Mouse (Mus musculus) midbrain, embryonic 11.5 days (tissue): Measurements from ENCODE around the gene Ndrg3. TPM values are rescaled to one million over a fixed set of nuclear protein-coding genes. Genes with fewer than 3 reads are reported as not detected.

Experiments used
- ATAC-seq: fragments of 200-750 bp; cut with Nextera tagmentation; 2 replicates; pipeline ENCODE4 v1.8.0; 2017; ENCODE audit warnings: moderate TSS enrichment, moderate library complexity; ENCODE audit not compliant: low FRiP score
- DNase-seq: peaks from one replicate; pipeline ENCODE4 v3.0.0; 2015; ENCODE audit warnings: low spot score; ENCODE audit errors: missing footprints
- H3K27ac ChIP-seq: fragments of 300-500 bp; sonication (generic); 2 replicates; pipeline ENCODE4 v1.5.1; 2014; ENCODE audit warnings: low read depth, low read length
- H3K27me3 ChIP-seq: fragments of 300-500 bp; sonication (generic); 2 replicates; pipeline ENCODE4 v1.6.1; 2014; ENCODE audit warnings: mild to moderate bottlenecking, low read length, moderate library complexity, mixed read lengths; ENCODE audit not compliant: control insufficient read depth, insufficient read depth
- H3K36me3 ChIP-seq: fragments of 300-500 bp; sonication (generic); 2 replicates; pipeline ENCODE4 v1.6.1; 2014; ENCODE audit warnings: mild to moderate bottlenecking, low read length, moderate library complexity, mixed read lengths; ENCODE audit not compliant: control insufficient read depth, insufficient read depth
- H3K4me1 ChIP-seq: fragments of 300-500 bp; sonication (generic); 2 replicates; pipeline ENCODE4 v1.6.1; 2014; ENCODE audit warnings: low read length; ENCODE audit not compliant: control insufficient read depth, insufficient read depth
- H3K4me2 ChIP-seq: fragments of 300-500 bp; sonication (generic); 2 replicates; pipeline ENCODE4 v1.6.1; 2014; ENCODE audit warnings: mild to moderate bottlenecking, moderate library complexity
- H3K4me3 ChIP-seq: fragments of 300-500 bp; sonication (generic); 2 replicates; pipeline ENCODE4 v1.5.1; 2014; ENCODE audit warnings: low read depth, low read length
- H3K9ac ChIP-seq: fragments of 300-500 bp; sonication (generic); 2 replicates; pipeline ENCODE4 v1.6.1; 2014; ENCODE audit warnings: low read length
- H3K9me3 ChIP-seq: fragments of 300-500 bp; sonication (generic); 2 replicates; pipeline ENCODE4 v1.6.1; 2016; ENCODE audit warnings: low read length; ENCODE audit not compliant: control insufficient read depth
- WGBS: fragments of 180-500 bp; shearing (Covaris S2); extraction: QIAGEN DNeasy Blood & Tissue Kit; methylation state at CpG from one replicate; pipeline ENCODE4 v1.1.7; 2014; 5-methylcytosine and 5-hydroxymethylcytosine counted together
- polyA plus RNA-seq: library from polyadenylated mRNA; unstranded; fragments of >200 nt; fragmentation: Nextera tagmentation; extraction: Ambion mirVana; gene quantifications from 2 replicates; pipeline ENCODE4 v1.2.1, GENCODE M21; 2014

Gene Ndrg3
- polyA plus RNA-seq, 1 experiment from 2014 or later = 48.1 TPM

DNA sequence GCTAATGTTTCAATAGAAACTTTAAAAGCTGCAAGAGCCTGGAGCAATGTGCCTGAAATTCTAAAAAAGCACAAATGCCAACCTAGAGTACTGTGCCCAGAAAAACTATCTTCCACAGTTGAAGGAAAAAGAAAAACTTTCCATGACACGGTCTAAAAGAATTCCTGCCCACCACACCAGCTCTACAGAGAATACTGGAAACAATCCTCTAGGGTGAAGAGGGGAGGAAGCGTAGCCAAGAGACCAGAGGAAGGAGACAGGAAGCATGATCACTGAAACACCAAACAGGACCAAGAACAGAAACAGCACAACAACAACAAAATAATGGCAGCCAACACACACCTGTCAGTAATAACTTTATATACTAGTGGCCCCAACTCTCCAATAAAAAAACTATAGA, 11.8 kb downstream of the Ndrg3 start:
- H3K27ac ChIP-seq = no peak overlapping the region

DNA sequence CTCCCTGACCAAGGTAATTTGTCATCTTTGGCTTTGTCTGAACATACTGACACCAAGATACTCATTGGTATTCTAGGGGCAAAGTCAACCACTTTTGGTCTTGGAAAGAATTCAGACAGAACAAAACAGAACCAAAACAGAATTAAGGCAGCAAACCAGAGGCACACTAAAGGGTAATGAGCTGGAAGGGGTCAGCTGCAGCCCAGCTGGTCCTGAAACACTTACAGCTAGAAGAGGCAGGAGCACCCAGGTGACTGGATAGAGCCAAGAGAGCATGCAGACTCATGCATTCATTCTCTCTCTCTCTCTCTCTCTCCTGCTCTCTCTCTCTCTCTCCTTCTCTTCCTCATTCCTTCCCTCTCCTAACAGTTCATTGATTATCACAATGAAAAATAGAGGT, 15.1 kb downstream of the Ndrg3 start:
- H3K9ac ChIP-seq = no peak overlapping the region
- no peak overlapping the region for H3K4me2 ChIP-seq
- H3K9me3 ChIP-seq = no peaks in the 10 kb centered on the region
- DNase-seq (no peak), ATAC-seq (no peak)
- no peak overlapping the region for H3K27ac ChIP-seq
- no peaks in the 10 kb centered on the region for H3K4me1 ChIP-seq
- no peaks in the 10 kb centered on the region for H3K27me3 ChIP-seq
- H3K36me3 ChIP-seq = no peaks in the 10 kb centered on the region
- H3K4me3 ChIP-seq = no peak overlapping the region

More for the DNA sequence above, 11.8 kb downstream of the Ndrg3 start:
- ATAC-seq (no peak), DNase-seq (no peak)
- no peak overlapping the region for H3K4me3 ChIP-seq
- no peak overlapping the region for H3K4me2 ChIP-seq
- WGBS = 90% methylated on average over 2 of the region's 2 CpGs
- H3K9ac ChIP-seq = no peak overlapping the region
- H3K4me1 ChIP-seq = no peaks in the 10 kb centered on the region
- no peaks in the 10 kb centered on the region for H3K27me3 ChIP-seq
- H3K9me3 ChIP-seq = no peaks in the 10 kb centered on the region
- no peaks in the 10 kb centered on the region for H3K36me3 ChIP-seq

DNA sequence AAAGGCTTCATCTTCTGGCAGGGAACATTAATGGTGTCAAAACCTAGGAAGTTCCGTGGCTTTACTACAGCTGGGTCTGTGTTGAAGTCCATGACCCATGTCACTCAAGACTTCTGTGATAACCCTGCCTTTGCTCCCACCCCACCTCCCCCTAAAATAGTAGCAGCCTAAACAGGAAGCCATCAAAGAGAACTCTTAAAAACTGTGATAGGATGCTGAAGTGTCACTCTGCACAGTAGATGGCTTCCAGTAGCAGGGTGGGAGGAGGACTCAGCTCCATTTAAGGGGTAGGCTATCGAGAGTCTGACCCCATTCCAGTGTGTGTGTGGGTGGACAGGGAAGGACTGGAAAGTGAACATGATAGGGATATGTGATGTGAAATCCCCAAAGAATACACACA, 16.9 kb downstream of the Ndrg3 start:
- H3K4me1 ChIP-seq = no peaks in the 10 kb centered on the region
- ATAC-seq (no peak), DNase-seq (no peak)
- no peaks in the 10 kb centered on the region for H3K9me3 ChIP-seq
- H3K27ac ChIP-seq = no peak overlapping the region
- H3K9ac ChIP-seq = no peak overlapping the region
- H3K27me3 ChIP-seq = no peaks in the 10 kb centered on the region
- H3K4me3 ChIP-seq = no peak overlapping the region
- no peak overlapping the region for H3K4me2 ChIP-seq
- WGBS = 91% methylated on average over 2 of the region's 2 CpGs
- H3K36me3 ChIP-seq = no peaks in the 10 kb centered on the region

DNA sequence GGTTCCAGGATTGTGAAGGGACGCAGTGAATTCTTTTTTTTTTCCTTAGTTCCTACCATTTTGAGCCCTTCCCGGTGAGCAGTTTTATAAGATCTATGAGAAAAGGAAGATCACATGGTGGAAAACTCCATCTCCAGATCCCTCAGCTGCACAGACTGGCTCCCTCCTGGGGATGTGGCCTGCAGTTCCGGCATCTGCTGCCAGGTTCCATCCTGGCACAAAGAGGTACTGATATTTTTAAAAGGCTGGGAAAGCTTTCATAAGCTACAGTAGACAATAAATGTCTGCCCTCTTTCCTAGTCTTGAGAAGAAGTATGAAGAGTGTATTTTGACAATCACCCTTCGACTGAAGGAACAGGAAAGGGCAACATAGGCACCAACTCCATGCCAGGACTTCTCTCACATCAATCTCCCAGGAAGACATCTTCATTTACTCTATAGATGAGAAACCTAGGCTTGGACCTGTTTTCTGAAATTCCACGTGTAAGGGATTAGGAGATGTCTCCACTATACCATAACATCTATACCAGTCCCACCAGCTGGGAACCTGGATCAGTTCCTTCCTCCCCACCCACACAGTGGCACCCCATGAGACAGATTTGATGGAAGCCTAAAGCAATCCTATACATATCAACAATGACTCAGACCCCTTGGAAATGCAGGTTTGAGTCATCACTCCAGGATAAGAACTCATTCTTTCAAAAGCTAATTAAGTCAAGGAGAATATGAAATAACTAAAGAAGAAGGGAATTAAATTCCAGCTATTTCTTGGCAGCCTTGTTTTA, 18.3 kb downstream of the Ndrg3 start:
- no peak for DNase-seq
- no peak for ATAC-seq
- 88% methylated on average over 5 of the region's 5 CpGs for WGBS

DNA sequence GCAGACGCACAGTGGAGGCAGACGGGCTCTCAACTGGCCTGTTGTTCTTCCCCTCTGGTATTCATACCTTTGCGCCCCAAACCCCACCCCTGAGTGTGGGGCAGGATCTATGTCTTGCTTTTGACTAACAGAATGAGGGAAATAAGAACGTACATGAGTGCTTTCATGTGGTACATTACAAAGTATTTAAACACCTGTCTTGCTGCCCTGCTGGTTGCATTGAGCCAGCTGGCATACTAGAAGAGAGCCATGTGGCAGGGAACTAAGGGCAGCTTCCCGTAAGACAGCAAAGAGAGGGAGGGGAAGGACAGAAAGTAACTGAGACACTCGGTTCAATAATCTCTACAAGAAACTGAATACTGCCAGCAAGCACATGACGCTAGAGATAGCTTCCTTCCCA, 21.6 kb downstream of the Ndrg3 start:
- DNase-seq (no peak), ATAC-seq (no peak)
- Histone ChIP-seq H3K36me3 (no peaks in the 10 kb centered on the region), H3K9ac (no peak overlapping the region), H3K27ac (no peak overlapping the region), H3K4me2 (no peak overlapping the region), H3K4me3 (no peak overlapping the region), H3K9me3 (no peaks in the 10 kb centered on the region), H3K4me1 (no peaks in the 10 kb centered on the region), H3K27me3 (no peaks in the 10 kb centered on the region)
- 87% methylated on average over 7 of the region's 7 CpGs for WGBS

More for the DNA sequence above, 18.3 kb downstream of the Ndrg3 start:
- H3K9me3 ChIP-seq = no peaks in the 10 kb centered on the region
- no peak overlapping the region for H3K9ac ChIP-seq
- H3K4me1 ChIP-seq = no peaks in the 10 kb centered on the region
- H3K27me3 ChIP-seq = no peaks in the 10 kb centered on the region
- H3K36me3 ChIP-seq = no peaks in the 10 kb centered on the region
- no peak overlapping the region for H3K4me3 ChIP-seq
- H3K4me2 ChIP-seq = no peak overlapping the region
- H3K27ac ChIP-seq = no peak overlapping the region

DNA sequence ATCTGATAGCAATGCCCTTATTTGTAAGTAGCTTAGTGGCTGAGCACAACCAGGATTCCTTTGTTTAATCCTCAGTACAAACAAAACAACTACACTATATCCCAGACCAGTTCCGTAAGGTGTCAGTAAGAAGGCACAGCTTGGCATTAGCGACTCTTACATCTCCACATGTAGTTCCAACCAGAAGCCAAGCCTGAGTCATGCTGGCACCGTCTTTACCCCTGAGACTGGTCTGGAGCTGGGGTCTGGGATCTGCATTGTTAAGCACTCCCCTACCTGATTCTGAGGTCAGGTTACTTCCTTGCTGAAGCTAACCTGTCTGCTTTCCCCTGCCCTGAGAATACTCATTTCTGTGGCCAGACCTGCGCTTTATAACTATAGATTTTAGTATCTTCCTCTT, 23.4 kb downstream of the Ndrg3 start:
- Histone ChIP-seq H3K4me2 (no peak overlapping the region), H3K27ac (no peak overlapping the region), H3K4me1 (no peaks in the 10 kb centered on the region), H3K27me3 (no peaks in the 10 kb centered on the region), H3K9ac (no peak overlapping the region), H3K36me3 (no peaks in the 10 kb centered on the region), H3K9me3 (no peaks in the 10 kb centered on the region), H3K4me3 (no peak overlapping the region)
- 75% methylated on average over 4 of the region's 4 CpGs for WGBS
- ATAC-seq = no peak
- DNase-seq = no peak

DNA sequence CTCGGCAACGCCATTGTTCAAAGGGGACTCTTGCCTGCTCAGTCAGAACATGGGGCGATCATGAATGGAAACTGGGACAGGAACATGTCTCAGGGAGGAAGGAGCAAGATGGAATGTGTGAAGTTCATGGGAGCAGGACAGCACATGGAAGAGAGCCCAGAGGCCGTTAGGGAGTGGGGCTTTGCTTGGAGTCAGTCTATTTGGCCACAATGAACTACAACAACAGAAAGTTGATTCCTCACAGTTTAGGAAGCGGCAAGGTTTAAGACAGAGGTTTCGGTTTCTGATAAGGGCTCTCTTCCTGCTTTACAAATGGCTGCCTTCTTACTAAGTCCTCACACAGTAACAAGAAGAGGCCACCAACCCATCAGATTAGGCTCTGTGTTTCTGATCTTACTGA, 24.5 kb downstream of the Ndrg3 start:
- Histone ChIP-seq H3K4me1 (no peaks in the 10 kb centered on the region), H3K4me3 (no peak overlapping the region), H3K4me2 (no peak overlapping the region), H3K9me3 (no peaks in the 10 kb centered on the region), H3K27ac (no peak overlapping the region), H3K9ac (no peak overlapping the region), H3K36me3 (no peaks in the 10 kb centered on the region), H3K27me3 (no peaks in the 10 kb centered on the region)
- DNase-seq (no peak), ATAC-seq (no peak)
- WGBS = 87% methylated on average over 6 of the region's 6 CpGs

DNA sequence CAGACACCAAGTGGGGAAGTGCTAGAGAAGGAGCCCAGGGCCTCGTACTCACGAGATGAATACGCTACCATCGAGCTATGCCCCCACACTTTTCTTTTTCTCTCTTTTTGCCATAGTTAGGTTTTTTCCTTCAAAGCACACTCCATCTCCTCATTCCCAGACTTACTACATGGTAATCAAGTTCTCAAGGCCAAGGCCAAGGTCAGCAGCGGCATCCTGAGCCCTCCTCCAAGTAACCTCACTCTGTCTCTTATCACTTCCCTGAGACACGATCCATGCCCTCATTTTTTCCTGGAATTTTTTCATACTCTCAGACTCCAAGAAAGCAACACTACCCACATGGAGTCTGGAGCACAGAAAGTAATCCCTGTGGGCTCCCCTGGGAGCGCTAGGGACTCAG, 28.0 kb downstream of the Ndrg3 start:
- no peaks in the 10 kb centered on the region for H3K4me1 ChIP-seq
- DNase-seq (no peak), ATAC-seq (no peak)
- H3K4me2 ChIP-seq = no peak overlapping the region
- no peaks in the 10 kb centered on the region for H3K9me3 ChIP-seq
- no peak overlapping the region for H3K9ac ChIP-seq
- no peaks in the 10 kb centered on the region for H3K27me3 ChIP-seq
- no peak overlapping the region for H3K27ac ChIP-seq
- H3K36me3 ChIP-seq = no peaks in the 10 kb centered on the region
- WGBS = 90% methylated on average over 7 of the region's 7 CpGs
- H3K4me3 ChIP-seq = no peak overlapping the region

DNA sequence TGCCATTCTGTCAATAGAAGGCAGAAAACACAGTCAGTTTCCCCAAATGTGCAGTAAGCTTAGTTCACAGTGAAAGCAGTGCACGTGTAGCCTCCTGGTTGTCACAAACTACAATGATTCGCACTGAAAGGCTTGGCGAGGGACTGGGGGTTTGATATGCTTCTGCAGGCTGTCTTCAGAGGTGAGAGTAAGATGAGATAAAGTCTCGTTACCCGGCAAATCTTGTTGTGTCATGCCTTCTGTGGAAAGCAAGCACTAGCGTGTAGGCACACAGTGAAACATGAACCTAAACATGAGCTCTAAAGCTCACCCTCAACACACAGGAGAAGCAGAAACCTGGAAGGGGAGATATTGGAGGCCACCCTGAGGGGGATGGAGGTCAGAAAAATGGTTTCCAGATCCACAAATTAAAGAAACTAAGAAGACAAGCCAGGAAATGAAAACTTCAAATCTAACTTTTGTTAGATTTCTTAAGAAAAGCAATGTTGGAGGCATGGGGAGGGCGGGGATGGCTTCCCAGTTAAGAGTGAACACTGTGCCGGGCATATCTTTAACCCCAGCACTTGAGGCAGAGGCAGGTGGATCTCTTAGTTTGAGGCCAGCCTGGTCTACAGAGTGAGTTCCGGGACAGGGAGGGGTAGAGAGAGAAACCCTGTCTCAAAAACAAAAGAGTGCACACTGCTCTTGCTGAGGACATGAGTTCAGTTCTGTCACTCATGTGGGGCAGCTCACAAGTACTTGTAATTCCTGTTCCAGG, 33.2 kb downstream of the Ndrg3 start:
- ATAC-seq (no peak), DNase-seq (no peak)
- no peak overlapping the region for H3K4me3 ChIP-seq
- no peak overlapping the region for H3K4me2 ChIP-seq
- no peaks in the 10 kb centered on the region for H3K27me3 ChIP-seq
- no peaks in the 10 kb centered on the region for H3K9me3 ChIP-seq
- WGBS = 83% methylated on average over 9 of the region's 9 CpGs
- H3K4me1 ChIP-seq = no peaks in the 10 kb centered on the region
- no peaks in the 10 kb centered on the region for H3K36me3 ChIP-seq
- no peak overlapping the region for H3K9ac ChIP-seq
- no peak overlapping the region for H3K27ac ChIP-seq
